Mouse (Mus musculus): ENCODE measurements around the gene Igsf11.

Igsf11 gene

GRCm38 (mm10) chr16:38986410-38986809 lies 93.9 kb downstream of the Igsf11 start:
- DNase-seq = no peak

GRCm38 (mm10) chr16:38993711-38994110 lies 101.2 kb downstream of the Igsf11 start:
- DNase-seq = peak in 1 of 2 experiments; percentile 12

DNA sequence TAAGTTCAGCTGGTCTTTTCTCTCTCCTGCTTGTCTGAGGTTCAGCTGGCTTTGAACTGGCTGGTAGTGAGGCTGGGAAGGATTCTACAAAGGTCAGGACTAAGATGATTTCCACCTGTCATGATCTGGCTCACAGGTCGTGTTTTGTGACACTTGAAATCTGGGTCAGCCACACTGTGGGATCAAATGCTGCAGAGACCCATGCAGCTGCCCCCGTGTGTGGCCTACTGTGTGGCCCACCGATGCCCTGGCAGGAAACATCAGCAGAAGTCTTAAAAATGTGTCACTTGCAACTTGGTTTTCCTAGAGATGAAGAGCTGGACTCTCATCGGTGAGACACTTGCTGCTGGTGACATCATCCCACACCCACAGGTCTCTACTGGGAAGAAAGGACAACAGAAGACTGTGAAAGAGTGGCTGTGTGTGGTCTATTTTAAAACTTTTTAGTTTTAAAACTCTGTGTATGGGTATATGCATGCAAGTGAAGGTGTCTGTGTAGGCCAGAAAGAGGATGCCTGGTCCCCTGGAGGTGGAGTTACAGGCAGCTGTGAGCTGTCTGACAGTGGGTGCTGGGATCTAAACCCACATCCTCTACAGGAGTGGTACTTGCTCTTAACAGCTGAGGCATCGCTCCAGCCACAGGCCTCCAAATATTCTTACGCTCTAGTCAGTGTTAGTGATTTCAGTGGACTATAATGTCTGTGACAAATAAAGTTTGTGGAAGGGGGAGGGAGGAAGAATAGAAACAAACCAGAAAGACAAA lies 106.2 kb downstream of the Igsf11 start:
- no peak for DNase-seq

DNA sequence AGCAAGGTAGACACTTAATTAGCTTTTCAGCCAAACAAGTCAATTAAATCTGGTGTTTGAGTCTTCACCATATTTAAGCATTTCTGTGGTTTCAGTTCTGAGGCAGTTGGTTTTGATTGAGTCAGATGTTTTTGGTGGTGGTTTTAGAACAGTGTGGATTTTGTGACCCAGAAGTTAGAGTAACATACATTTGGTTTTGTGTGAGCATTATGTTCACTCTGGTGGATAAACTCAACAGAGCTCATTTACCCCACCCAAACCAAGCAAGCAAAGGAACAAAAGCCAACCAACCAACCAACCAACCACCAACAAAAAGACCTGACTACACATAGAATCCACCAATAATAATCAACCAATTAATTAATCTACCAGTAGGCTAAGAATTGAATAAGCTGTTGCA lies 106.8 kb downstream of the Igsf11 start:
- no peak for DNase-seq

- no peak for DNase-seq
Measured at GRCm38 (mm10) chr16:39006978-39007377, 114.5 kb downstream of the Igsf11 start.

DNA sequence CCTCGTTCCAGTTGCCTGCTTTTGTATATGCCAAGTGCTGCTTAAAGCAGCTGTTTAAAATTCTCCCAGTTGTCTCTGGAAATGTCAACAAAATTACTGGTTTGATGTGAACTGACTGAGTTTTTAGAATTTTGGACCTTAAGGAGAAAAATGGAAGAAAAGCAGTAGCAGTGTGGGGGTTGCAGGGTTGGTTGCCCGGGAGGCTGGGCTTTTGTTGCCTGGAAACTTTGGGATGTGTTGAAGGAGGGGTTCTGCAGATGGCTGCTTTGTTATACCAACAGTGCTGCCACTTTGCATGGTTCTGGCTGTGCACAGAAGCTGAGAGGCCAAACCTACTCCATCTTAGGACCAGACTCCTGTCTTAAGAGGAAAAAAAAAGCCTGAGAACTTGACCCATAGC lies 127.0 kb downstream of the Igsf11 start:
- DNase-seq = no peak

- no peak for DNase-seq
Measured at GRCm38 (mm10) chr16:39025989-39026736, 133.7 kb downstream of the Igsf11 start.

DNA sequence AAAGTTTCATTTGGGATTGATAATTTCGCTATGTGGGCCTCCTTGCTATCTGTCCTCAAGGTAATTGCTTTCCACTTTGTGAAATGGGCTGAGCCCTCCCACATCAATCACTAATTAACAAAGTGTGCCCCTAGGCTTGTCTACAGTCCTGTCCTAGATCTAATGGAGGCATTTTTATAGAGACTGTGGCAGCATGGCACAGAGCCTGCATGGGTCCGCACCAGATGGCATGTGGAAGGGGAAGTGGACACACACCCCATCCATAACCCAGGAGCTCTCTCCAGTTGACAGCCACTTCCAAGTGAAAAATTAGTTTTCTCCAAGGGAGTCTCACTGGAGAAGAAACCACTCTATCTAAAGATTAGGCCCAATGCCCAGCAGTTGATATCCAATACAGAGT lies 138.9 kb downstream of the Igsf11 start:
- peak; percentile 55 to 64 for DNase-seq

- no peak for DNase-seq
Measured at GRCm38 (mm10) chr16:39037257-39037656, 144.8 kb downstream of the Igsf11 start.

GRCm38 (mm10) chr16:39044381-39044780 lies 151.9 kb downstream of the Igsf11 start:
- no peak for DNase-seq

DNA sequence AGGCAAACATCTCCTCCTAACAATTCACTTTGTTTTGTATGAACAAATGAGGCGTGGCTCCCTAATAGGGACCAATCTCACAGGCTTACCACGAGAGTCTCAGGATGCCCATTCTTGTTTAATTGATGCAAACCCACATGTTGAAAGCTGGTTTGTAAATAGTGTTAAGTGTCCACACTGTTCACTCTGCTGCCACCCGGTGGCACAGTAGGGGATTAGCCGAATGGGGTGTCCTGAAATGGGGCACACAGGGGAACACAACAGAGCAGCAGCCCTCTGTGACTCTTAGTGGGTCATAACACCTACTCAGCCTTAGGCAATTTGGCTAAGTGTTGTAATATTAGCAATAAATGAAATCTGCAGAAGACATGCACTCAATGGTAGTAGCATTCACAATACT lies 156.4 kb downstream of the Igsf11 start:
- peak; percentile 42 to 71 for DNase-seq

- DNase-seq = peak; percentile 80 to 88
Measured at GRCm38 (mm10) chr16:39052971-39053370, 160.5 kb downstream of the Igsf11 start.

DNA sequence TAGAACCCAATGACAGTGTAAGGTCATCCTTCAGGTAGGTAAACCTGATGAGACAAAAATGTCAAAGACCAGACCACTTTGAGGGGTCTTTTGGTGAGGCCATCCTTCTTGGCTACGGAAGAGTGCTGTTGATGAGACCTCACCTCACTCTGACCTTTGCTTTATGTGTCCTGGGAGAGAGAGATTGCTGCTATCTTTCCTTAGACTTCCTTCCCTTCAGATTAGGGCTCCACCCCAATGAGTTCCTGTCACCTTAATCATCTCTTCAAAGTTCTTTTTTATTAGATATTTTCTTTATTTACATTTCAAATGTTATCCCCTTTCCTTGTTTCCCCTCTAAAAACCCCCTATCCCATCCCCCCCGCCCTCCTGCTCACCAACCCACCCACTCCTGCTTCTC lies 161.3 kb downstream of the Igsf11 start:
- no peak for DNase-seq

- peak in 1 of 2 experiments; percentile 52 for DNase-seq
Measured at GRCm38 (mm10) chr16:39056061-39056460, 163.6 kb downstream of the Igsf11 start.

DNA sequence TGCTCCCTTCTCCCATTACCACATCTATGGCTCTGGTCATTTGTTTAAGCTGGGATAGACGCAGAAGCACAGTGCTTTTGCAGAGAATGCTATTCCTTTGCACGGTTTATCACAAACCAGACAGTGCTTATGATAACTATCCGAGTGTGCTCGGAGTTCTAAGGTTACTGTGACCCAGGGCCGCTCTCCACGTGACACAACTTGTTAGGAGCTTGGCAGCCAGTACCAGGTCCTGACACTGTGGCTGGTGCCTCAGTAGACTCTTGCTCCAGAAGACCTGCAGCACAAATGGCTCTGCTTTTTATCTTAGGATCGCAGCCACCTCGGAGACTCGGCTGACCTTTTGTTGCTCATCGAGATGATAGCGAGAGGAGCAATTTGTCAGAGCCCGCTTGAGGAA lies 164.5 kb downstream of the Igsf11 start:
- DNase-seq = no peak

- no peak for DNase-seq
Measured at GRCm38 (mm10) chr16:39058869-39059268, 166.4 kb downstream of the Igsf11 start.

- peak in 1 of 2 experiments; percentile 40 for DNase-seq
Measured at GRCm38 (mm10) chr16:39062596-39062995, 170.1 kb downstream of the Igsf11 start.

GRCm38 (mm10) chr16:39065576-39065975 lies 173.1 kb downstream of the Igsf11 start:
- DNase-seq = no peak

DNA sequence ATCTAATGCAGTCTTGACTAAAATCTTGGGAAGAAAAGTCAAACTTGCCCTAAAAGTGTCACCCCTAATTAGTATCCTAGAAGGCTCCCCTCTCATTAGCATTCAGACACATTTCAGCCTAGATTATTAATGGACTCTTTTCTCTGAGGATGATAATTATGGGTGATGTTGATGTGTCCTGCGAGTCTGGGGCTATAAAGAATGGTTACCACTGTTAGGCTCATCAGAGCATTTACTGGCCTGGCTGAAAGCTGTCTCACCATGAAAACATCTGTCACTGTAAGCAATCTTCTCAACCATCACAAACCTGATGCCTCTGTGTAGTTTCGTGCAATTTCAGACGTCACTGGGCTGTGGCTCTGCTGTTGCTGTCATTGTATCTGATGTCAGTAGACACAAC lies 179.0 kb downstream of the Igsf11 start:
- no peak for DNase-seq

Data from cerebellum, postnatal 25 days (tissue).